Mouse (Mus musculus) G1E-ER4 (cell line): Measurements from ENCODE around the gene Foxa3. TPM values are rescaled to one million over a fixed set of nuclear protein-coding genes. Genes with fewer than 3 reads are reported as not detected.

Experiments used
- GATA1 ChIP-seq: IDR thresholded peaks from one replicate; pipeline ENCODE4 v1.8.0; 2012; ENCODE audit warnings: low read length, inconsistent platforms
- polyA plus RNA-seq: library from polyadenylated mRNA; stranded (reverse); fragments of >175 nt; gene quantifications from 2 replicates; pipeline ENCODE4 v1.2.3, GENCODE M21; 2012

Foxa3 gene
- polyA plus RNA-seq: 0.04 TPM in 1 of 2 replicates, not detected in the other

- TF ChIP-seq GATA1: no peak
Measured at GRCm38 (mm10) chr7:19023357-19023814, at the start of gene Foxa3. Foxa3 (minus strand) TSS chr7:19023538.

- TF ChIP-seq GATA1: no peak
Measured at GRCm38 (mm10) chr7:19069500-19069899, 46.2 kb upstream of the Foxa3 start.

GRCm38 (mm10) chr7:19068707-19069106 is 45.4 kb upstream of the Foxa3 start:
- no peak for TF ChIP-seq GATA1

GRCm38 (mm10) chr7:19067935-19068334 is 44.6 kb upstream of the Foxa3 start:
- TF ChIP-seq GATA1: no peak

GRCm38 (mm10) chr7:19067063-19067462 is 43.7 kb upstream of the Foxa3 start:
- TF ChIP-seq GATA1: no peak

GRCm38 (mm10) chr7:19065896-19066295 is 42.6 kb upstream of the Foxa3 start:
- no peak for TF ChIP-seq GATA1

GRCm38 (mm10) chr7:19057405-19057804 is 34.1 kb upstream of the Foxa3 start:
- TF ChIP-seq GATA1: no peak

- TF ChIP-seq GATA1: no peak
Measured at GRCm38 (mm10) chr7:19055108-19055507, 31.8 kb upstream of the Foxa3 start.

- TF ChIP-seq GATA1: no peak
Measured at GRCm38 (mm10) chr7:19054777-19055076, 31.4 kb upstream of the Foxa3 start.

GRCm38 (mm10) chr7:19054047-19054776 is 30.9 kb upstream of the Foxa3 start, which contains the start of gene Rsph6a:
Rsph6a (plus strand) TSS chr7:19054690.
- no peak for TF ChIP-seq GATA1

GRCm38 (mm10) chr7:19053136-19053532 is 29.8 kb upstream of the Foxa3 start:
- TF ChIP-seq GATA1: no peak

- TF ChIP-seq GATA1: no peak
Measured at GRCm38 (mm10) chr7:19052345-19053135, 29.2 kb upstream of the Foxa3 start.

GRCm38 (mm10) chr7:19051161-19051560 is 27.8 kb upstream of the Foxa3 start:
- TF ChIP-seq GATA1: no peak

- TF ChIP-seq GATA1: no peak
Measured at GRCm38 (mm10) chr7:19050172-19050571, 26.8 kb upstream of the Foxa3 start.

GRCm38 (mm10) chr7:19049252-19049651 is 25.9 kb upstream of the Foxa3 start:
- TF ChIP-seq GATA1: no peak

GRCm38 (mm10) chr7:19048006-19048527 is 24.7 kb upstream of the Foxa3 start:
- no peak for TF ChIP-seq GATA1
